Mouse (Mus musculus): ENCODE data around the gene Pcdh9. TPM values are rescaled to one million over a fixed set of nuclear protein-coding genes. Genes with fewer than 3 reads are reported as not detected.

The Pcdh9 gene
- 55.5 and 56.2 TPM in 2 replicates for polyA plus RNA-seq (2015; fragmentation: Nextera tagmentation; extraction: Ambion mirVana)

- Histone ChIP-seq H3K9ac (peak within 1 kb of the TSS; percentile 71), H3K27ac (peak within 1 kb of the TSS; percentile 79), H3K9me3 (no peaks in the 10 kb centered on the region; the same call in 1 of the 2 replicates), H3K4me3 (peak within 1 kb of the TSS; percentile 62), H3K36me3 (0 out of 2 replicates have a peak, but pooled peaks cover 6% of the 10 kb centered on the region), H3K27me3 (peaks cover 7% of the 10 kb centered on the region; the same call in 1 of the 2 replicates), H3K4me1 (peaks cover 34% of the 10 kb centered on the region), H3K4me2 (replicated peaks) (peak within 1 kb of the TSS; percentile 86)
- WGBS, result under 1% methylated on average over 50 of the region's 50 CpGs
- peak; percentile 98 for ATAC-seq (ENCODE audit: low FRiP score, low read depth)
Observed at GRCm38 (mm10) chr14:93890519-93891370, at the start of gene Pcdh9. Pcdh9 (minus strand) TSS chr14:93890679.

- H3K27me3 ChIP-seq, result no peaks in the 10 kb centered on the region
- no peak for ATAC-seq (ENCODE audit: low FRiP score, low read depth)
- H3K4me2 ChIP-seq (replicated peaks), result no peak overlapping the region
- no peak overlapping the region for H3K9ac ChIP-seq
- no peaks in the 10 kb centered on the region for H3K4me1 ChIP-seq
- H3K36me3 ChIP-seq, result no peaks in the 10 kb centered on the region
- H3K9me3 ChIP-seq, result no peaks in the 10 kb centered on the region
- 83% methylated on average over 1 of the region's 1 CpGs for WGBS
- no peak overlapping the region for H3K27ac ChIP-seq
- no peak overlapping the region for H3K4me3 ChIP-seq
Observed at GRCm38 (mm10) chr14:93906928-93907327, 16.4 kb upstream of the Pcdh9 start.

GRCm38 (mm10) chr14:93898533-93898932, 8.1 kb upstream of the Pcdh9 start:
- H3K4me1 ChIP-seq, result no peaks in the 10 kb centered on the region
- no peaks in the 10 kb centered on the region for H3K9me3 ChIP-seq
- no peak overlapping the region for H3K9ac ChIP-seq
- no peak overlapping the region for H3K4me3 ChIP-seq
- no peaks in the 10 kb centered on the region for H3K27me3 ChIP-seq
- no peak for ATAC-seq (ENCODE audit: low FRiP score, low read depth)
- H3K27ac ChIP-seq, result no peak overlapping the region
- no peak overlapping the region for H3K4me2 ChIP-seq (replicated peaks)
- no peaks in the 10 kb centered on the region for H3K36me3 ChIP-seq

GRCm38 (mm10) chr14:93895131-93895530, 4.7 kb upstream of the Pcdh9 start:
- Histone ChIP-seq H3K27ac (no peak overlapping the region), H3K9ac (no peak overlapping the region), H3K36me3 (no peaks in the 10 kb centered on the region), H3K4me2 (replicated peaks) (no peak overlapping the region), H3K4me1 (peaks cover 6% of the 10 kb centered on the region), H3K27me3 (no peaks in the 10 kb centered on the region), H3K4me3 (no peak overlapping the region), H3K9me3 (no peaks in the 10 kb centered on the region)
- 85% methylated on average over 3 of the region's 3 CpGs for WGBS
- ATAC-seq (ENCODE audit: low FRiP score, low read depth), result no peak

GRCm38 (mm10) chr14:93891371-93891746, 880 bp upstream of the Pcdh9 start:
- WGBS, result 2% methylated on average over 13 of the region's 13 CpGs
- H3K27ac ChIP-seq, result peak overlapping the region; percentile 79
- H3K9me3 ChIP-seq, result no peaks in the 10 kb centered on the region; the same call in 1 of the 2 replicates
- peak overlapping the region; percentile 86 for H3K4me2 ChIP-seq (replicated peaks)
- peak overlapping the region; percentile 71 for H3K9ac ChIP-seq
- H3K4me3 ChIP-seq, result peak overlapping the region; percentile 62
- 0 out of 2 replicates have a peak, but pooled peaks cover under 1% of the 10 kb centered on the region for H3K36me3 ChIP-seq
- ATAC-seq (ENCODE audit: low FRiP score, low read depth), result 0 out of 2 replicates have a peak, but pooled peaks have one; percentile 1
- peaks cover 30% of the 10 kb centered on the region for H3K4me1 ChIP-seq
- H3K27me3 ChIP-seq, result peaks cover 5% of the 10 kb centered on the region; the same call in 1 of the 2 replicates

- WGBS, result under 1% methylated on average over 20 of the region's 20 CpGs
- Histone ChIP-seq H3K9ac (peak overlapping the region; percentile 71), H3K27ac (0 out of 2 replicates have a peak overlapping the region, but pooled peaks have one; percentile 45), H3K4me2 (replicated peaks) (peak overlapping the region; percentile 86), H3K4me3 (peak overlapping the region; percentile 62), H3K9me3 (no peaks in the 10 kb centered on the region; the same call in 1 of the 2 replicates), H3K36me3 (peaks cover 6% of the 10 kb centered on the region; the same call in 1 of the 2 replicates), H3K27me3 (peaks cover 7% of the 10 kb centered on the region; the same call in 1 of the 2 replicates), H3K4me1 (peaks cover 40% of the 10 kb centered on the region)
- ATAC-seq (ENCODE audit: low FRiP score, low read depth), result peak; percentile 49
Observed at GRCm38 (mm10) chr14:93889839-93890518, 500 bp downstream of the Pcdh9 start.

- H3K27me3 ChIP-seq, result peaks cover 7% of the 10 kb centered on the region; the same call in 1 of the 2 replicates
- WGBS, result 45% methylated on average over 6 of the region's 6 CpGs
- peaks cover 43% of the 10 kb centered on the region for H3K4me1 ChIP-seq
- H3K9me3 ChIP-seq, result no peaks in the 10 kb centered on the region; the same call in 1 of the 2 replicates
- peaks cover 6% of the 10 kb centered on the region; the same call in 1 of the 2 replicates for H3K36me3 ChIP-seq
- H3K4me3 ChIP-seq, result peak overlapping the region; percentile 62
- H3K4me2 ChIP-seq (replicated peaks), result peak overlapping the region; percentile 86
- ATAC-seq (ENCODE audit: low FRiP score, low read depth), result no peak
- H3K9ac ChIP-seq, result peak overlapping the region; percentile 71
- no peak overlapping the region for H3K27ac ChIP-seq
Observed at GRCm38 (mm10) chr14:93889231-93889630, 1.2 kb downstream of the Pcdh9 start.

GRCm38 (mm10) chr14:93888346-93888745, 2.1 kb downstream of the Pcdh9 start:
- no peaks in the 10 kb centered on the region; the same call in 1 of the 2 replicates for H3K9me3 ChIP-seq
- ATAC-seq (ENCODE audit: low FRiP score, low read depth), result no peak
- 85% methylated on average over 5 of the region's 5 CpGs for WGBS
- no peak overlapping the region for H3K9ac ChIP-seq
- peaks cover 6% of the 10 kb centered on the region; the same call in 1 of the 2 replicates for H3K36me3 ChIP-seq
- H3K27me3 ChIP-seq, result peaks cover 7% of the 10 kb centered on the region; the same call in 1 of the 2 replicates
- peaks cover 48% of the 10 kb centered on the region for H3K4me1 ChIP-seq
- H3K4me2 ChIP-seq (replicated peaks), result peak overlapping the region; percentile 86
- peak overlapping the region; percentile 62 for H3K4me3 ChIP-seq
- no peak overlapping the region for H3K27ac ChIP-seq

GRCm38 (mm10) chr14:93887066-93887465, 3.4 kb downstream of the Pcdh9 start:
- Histone ChIP-seq H3K27ac (no peak overlapping the region), H3K9ac (no peak overlapping the region), H3K4me3 (peak overlapping the region; percentile 62; the same call in 1 of the 2 replicates), H3K9me3 (no peaks in the 10 kb centered on the region; the same call in 1 of the 2 replicates), H3K27me3 (peaks cover 7% of the 10 kb centered on the region; the same call in 1 of the 2 replicates), H3K4me2 (replicated peaks) (peak overlapping the region; percentile 86), H3K36me3 (peaks cover 6% of the 10 kb centered on the region; the same call in 1 of the 2 replicates), H3K4me1 (peaks cover 48% of the 10 kb centered on the region)
- no peak for ATAC-seq (ENCODE audit: low FRiP score, low read depth)
- 73% methylated on average over 7 of the region's 7 CpGs for WGBS

- WGBS, result 70% methylated on average over 11 of the region's 11 CpGs
- no peak for ATAC-seq (ENCODE audit: low FRiP score, low read depth)
- peak overlapping the region; percentile 38 for H3K4me2 ChIP-seq (replicated peaks)
Observed at GRCm38 (mm10) chr14:93885551-93886084, 4.9 kb downstream of the Pcdh9 start.

GRCm38 (mm10) chr14:93884467-93884866, 6.0 kb downstream of the Pcdh9 start:
- no peak for ATAC-seq (ENCODE audit: low FRiP score, low read depth)
- 5% methylated on average over 2 of the region's 2 CpGs for WGBS

More at GRCm38 (mm10) chr14:93885551-93886084, 4.9 kb downstream of the Pcdh9 start:
- Histone ChIP-seq H3K4me3 (no peak overlapping the region; the same call in 1 of the 2 replicates), H3K27ac (no peak overlapping the region), H3K9me3 (no peaks in the 10 kb centered on the region; the same call in 1 of the 2 replicates), H3K9ac (no peak overlapping the region), H3K27me3 (peaks cover 7% of the 10 kb centered on the region; the same call in 1 of the 2 replicates), H3K4me1 (peaks cover 45% of the 10 kb centered on the region), H3K36me3 (peaks cover 6% of the 10 kb centered on the region; the same call in 1 of the 2 replicates)

More at GRCm38 (mm10) chr14:93884467-93884866, 6.0 kb downstream of the Pcdh9 start:
- no peaks in the 10 kb centered on the region; the same call in 1 of the 2 replicates for H3K9me3 ChIP-seq
- H3K4me1 ChIP-seq, result peaks cover 45% of the 10 kb centered on the region
- no peak overlapping the region for H3K4me3 ChIP-seq
- peaks cover 6% of the 10 kb centered on the region; the same call in 1 of the 2 replicates for H3K36me3 ChIP-seq
- peak overlapping the region; percentile 36 for H3K4me2 ChIP-seq (replicated peaks)
- no peak overlapping the region for H3K9ac ChIP-seq
- H3K27ac ChIP-seq, result no peak overlapping the region
- peaks cover 7% of the 10 kb centered on the region; the same call in 1 of the 2 replicates for H3K27me3 ChIP-seq

All from limb, embryonic 13.5 days (tissue).